Mouse (Mus musculus) cortical plate, adult 2 months (tissue): ENCODE measurements at regions not wholly inside any gene's neighbourhood (a gene's known extent, or its start where the extent isn't known, plus 50 kb on each side); places are given as distances from the start of the nearest gene placed in this dataset.

Experiments
- CTCF ChIP-seq: fragments of 200-500 bp; IDR thresholded peaks from 2 replicates; pipeline ENCODE4 v1.5.1; 2011; ENCODE audit warnings: mild to moderate bottlenecking, control low read depth, low read length; ENCODE audit not compliant: insufficient read depth; ENCODE audit errors: extremely low read depth
- POLR2A ChIP-seq: fragments of 200-500 bp; IDR thresholded peaks from 2 replicates; pipeline ENCODE4 v1.6.1; 2011; ENCODE audit warnings: mild to moderate bottlenecking, low read length, control low read depth; ENCODE audit not compliant: insufficient read depth; ENCODE audit errors: extremely low read depth

- TF ChIP-seq CTCF (no peak), POLR2A (no peak)
These were observed 182.4 kb downstream of the Ttc32 start for GRCm38 (mm10) chr12:9212211-9212610.
